Mouse (Mus musculus) naive thymus-derived CD4-positive, alpha-beta T cell, adult 2 months (primary cell): ENCODE data around the gene Eif2b3.

Experiments
- DNase-seq: peaks from one replicate; pipeline ENCODE4 v3.0.0-alpha.2; 2011; ENCODE audit warnings: low read depth

Gene Eif2b3

DNA sequence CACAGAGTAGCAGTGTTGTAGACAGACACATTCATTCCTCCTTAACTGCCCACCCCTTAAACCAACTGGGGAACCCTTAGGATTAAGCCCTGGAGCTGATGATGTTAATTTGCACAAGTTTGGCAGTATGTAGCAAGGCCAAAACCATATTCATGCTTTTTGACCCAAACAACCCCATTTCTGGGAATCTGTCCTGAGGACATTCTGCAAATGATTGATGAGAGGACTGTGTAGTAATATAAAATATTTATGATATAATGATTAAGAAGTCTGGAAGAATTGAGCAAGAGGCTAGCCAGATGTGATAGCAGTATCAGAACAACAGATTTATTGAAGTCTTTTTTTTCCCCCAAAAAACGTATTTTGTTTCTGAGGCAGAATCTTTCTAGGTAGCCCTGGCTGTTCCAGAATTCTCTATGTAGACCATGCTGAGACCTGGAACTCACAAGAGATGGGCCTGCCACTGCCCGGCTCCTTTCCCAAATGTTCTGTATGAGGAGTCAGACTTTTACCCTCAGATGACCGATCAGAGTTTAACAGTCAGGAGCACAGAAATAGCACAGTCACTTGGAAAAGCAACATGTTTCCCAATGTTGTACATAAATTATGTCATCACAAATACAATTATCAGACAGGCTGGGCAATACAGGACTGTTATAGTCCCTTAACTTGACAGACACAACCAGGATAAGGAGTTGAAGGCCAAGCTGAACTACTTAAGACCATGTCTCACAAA, 75.6 kb downstream of the Eif2b3 start:
- no peak for DNase-seq

- DNase-seq = no peak
Observed at GRCm38 (mm10) chr4:117095551-117096452, 76.6 kb downstream of the Eif2b3 start, which contains the start of gene Ptch2. Ptch2 (plus strand) TSS chr4:117096075.

GRCm38 (mm10) chr4:117096666-117097065, 77.5 kb downstream of the Eif2b3 start:
- DNase-seq = no peak

DNA sequence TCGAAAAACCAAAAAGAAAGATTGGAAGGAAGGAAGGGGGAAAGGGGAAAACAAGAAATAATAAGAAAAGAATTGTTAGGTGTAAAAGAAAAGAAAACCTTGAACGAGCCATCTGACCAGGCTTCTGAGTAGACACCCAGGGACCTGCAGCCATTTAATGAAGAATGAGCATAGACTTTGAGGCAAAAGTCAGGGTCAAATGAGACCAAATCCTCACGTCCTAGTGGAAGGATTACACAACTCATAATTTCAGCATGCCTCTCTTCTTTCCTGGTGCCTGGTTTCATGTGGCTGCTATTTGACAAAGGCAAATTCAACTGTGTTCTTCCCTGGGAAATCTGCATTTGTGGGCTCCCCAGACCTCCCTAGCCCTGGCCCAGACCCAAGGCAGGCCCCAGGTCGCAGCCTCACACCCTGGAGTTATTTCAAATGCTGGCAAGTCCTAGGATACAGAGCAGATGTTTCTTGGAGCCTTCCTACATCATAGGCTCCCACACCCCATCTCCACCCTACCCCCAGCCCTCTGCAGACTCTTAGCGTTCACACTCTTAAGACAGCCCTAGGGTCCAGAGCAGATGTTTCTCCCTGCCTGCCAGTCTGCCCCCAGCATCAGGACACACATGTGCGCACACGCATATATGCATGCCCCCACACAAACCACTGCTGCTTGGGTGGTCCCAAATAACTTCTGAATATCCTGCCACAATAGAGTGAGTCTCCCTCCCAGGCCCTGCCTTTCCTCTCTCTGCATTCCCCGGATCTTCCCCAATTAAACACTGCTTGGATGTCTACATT, 79.0 kb downstream of the Eif2b3 start:
- DNase-seq = no peak

- no peak for DNase-seq
Observed at GRCm38 (mm10) chr4:117098764-117099036, 79.5 kb downstream of the Eif2b3 start.

- DNase-seq = no peak
Observed at GRCm38 (mm10) chr4:117100036-117100435, 80.8 kb downstream of the Eif2b3 start.

GRCm38 (mm10) chr4:117101218-117101617, 82.0 kb downstream of the Eif2b3 start:
- peak; percentile 44 for DNase-seq

DNA sequence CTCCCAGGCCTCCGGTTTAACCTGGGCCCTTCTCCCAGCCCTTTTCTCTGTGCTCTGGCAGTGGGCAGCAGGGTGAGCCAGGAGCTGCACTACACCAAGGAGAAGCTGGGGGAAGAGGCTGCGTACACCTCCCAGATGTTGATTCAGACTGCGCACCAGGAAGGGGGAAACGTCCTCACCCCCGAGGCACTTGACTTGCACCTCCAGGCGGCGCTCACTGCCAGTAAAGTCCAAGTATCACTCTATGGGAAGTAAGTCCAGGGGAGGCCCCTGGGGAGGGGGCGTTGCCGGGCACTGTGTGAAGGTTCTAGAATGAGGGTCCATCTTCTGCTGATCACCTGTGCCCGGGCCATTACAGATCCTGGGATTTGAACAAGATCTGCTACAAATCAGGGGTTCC, 85.5 kb downstream of the Eif2b3 start:
- DNase-seq = no peak

DNA sequence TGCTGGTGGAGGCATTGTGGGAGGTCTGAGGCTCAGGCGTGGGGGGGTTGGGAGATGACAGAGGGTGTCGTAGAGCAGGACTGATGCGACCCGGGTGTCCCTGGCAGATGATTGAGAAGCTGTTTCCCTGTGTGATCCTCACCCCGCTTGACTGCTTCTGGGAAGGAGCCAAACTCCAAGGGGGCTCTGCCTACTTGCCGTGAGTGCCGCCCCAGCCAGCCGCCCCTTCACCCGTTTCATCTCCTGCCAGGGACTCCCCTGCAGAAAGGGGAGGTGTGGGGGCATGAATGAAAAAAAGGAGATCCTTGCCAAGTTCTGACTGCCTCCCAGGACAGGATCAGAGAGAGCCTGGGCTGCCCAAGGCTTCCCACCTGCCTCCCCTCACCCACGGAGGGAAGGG, 85.9 kb downstream of the Eif2b3 start:
- no peak for DNase-seq

DNA sequence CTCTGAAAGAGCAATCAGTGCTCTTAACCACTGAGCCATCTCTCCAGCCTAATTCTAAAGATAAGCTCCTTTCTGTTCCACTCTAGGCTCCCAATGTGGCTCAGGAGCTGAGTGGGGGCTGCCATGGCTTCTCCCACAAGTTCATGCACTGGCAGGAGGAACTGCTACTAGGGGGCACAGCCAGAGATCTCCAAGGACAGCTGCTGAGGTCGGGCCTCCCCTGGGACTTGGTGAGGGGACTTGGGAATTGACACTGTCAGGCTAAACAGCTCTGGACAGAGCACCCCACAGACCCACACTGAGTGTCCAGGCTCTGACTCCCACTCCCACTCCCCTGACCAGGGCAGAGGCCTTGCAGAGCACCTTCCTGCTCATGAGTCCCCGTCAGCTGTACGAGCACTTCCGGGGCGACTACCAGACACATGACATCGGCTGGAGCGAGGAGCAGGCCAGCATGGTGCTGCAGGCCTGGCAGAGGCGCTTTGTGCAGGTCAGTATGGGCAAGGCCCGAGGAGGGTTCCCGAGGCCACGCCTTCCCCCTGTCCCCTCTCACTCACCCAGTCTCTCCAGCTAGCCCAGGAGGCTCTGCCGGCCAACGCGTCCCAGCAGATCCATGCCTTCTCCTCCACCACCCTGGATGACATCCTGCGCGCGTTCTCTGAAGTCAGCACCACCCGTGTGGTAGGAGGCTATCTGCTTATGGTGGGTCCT, 88.8 kb downstream of the Eif2b3 start:
- DNase-seq = no peak

GRCm38 (mm10) chr4:117108524-117108849, 89.3 kb downstream of the Eif2b3 start:
- no peak for DNase-seq

GRCm38 (mm10) chr4:117109330-117109729, 90.1 kb downstream of the Eif2b3 start:
- DNase-seq = no peak

DNA sequence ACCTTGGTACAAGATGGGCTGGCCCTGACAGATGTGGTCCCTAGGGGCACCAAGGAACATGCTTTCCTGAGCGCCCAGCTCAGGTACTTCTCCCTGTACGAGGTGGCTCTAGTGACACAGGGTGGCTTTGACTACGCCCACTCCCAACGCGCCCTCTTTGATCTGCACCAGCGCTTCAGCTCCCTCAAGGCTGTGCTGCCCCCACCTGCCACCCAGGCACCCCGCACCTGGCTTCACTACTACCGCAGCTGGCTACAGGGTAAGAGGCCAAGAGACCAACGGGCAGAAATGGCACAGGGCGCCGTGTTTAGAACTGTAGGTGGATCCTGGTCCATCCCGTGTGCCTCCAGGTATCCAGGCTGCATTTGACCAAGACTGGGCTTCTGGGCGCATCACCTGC, 91.0 kb downstream of the Eif2b3 start:
- no peak for DNase-seq

- no peak for DNase-seq
Observed at GRCm38 (mm10) chr4:117110985-117111384, 91.8 kb downstream of the Eif2b3 start.

- DNase-seq = peak; percentile 22
Observed at GRCm38 (mm10) chr4:117113237-117113636, 94.0 kb downstream of the Eif2b3 start.

- no peak for DNase-seq
Observed at GRCm38 (mm10) chr4:117115592-117115991, 96.4 kb downstream of the Eif2b3 start.

DNA sequence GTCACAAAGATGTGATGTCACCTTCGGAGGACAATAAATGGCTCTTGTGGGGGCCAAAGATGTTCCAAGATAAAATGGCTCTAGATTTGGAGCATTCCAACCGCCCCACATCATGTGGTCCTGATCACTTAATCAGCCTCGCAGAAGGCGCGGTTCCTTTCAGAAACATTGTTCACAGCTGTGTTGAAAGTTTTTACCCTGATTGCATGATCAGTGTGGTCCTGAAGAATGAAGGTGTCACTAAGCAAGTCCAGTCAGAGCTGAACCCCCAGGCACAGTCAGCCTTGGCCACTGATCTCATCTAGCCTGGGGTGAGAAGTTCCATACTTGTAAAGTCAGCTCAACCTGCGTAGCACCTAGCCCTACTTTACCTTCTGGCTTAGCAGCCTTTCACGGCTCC, 98.7 kb downstream of the Eif2b3 start:
- no peak for DNase-seq

DNA sequence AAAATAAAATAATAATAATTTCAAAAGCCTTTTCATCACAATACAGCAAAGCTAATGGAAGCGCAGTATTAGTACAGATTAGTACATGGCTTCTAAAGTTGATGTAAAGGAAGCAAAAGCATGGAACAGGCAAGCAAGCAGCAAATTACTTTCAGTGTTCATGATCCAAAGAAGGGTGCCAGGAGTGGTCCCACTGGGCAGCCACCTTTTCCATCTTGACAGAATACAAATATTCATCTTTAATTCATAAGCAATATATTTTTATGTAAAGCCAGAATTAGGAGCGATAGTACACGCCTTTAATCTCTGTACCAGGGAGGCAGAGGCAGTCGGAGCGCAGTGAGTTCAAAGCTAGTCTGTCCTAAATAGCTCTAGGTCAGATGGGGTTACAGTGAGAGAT, 100.4 kb downstream of the Eif2b3 start:
- no peak for DNase-seq

DNA sequence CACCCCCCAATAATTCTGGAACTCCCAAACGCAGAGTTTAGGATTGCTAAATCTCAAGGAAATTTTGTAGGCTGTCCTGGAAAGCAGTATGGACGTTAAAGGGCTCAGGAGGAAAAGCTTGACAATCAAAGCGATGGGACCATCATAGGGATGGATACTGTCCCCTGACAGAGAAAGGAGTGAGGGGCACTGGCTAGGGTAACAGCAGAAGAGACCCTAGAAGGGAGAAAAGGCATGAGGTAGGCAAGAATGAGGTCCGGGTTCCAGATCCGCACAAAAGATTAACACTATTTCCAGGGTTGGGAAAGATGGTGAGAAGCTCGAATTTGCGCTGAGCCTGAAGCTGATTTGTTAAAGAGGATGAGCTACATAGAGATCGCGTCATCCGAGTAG, 100.8 kb downstream of the Eif2b3 start:
- no peak for DNase-seq

GRCm38 (mm10) chr4:117120445-117121414, 101.5 kb downstream of the Eif2b3 start:
- peak; percentile 89 for DNase-seq

GRCm38 (mm10) chr4:117122209-117122608, 103.0 kb downstream of the Eif2b3 start:
- DNase-seq = no peak
